In the genomic region with DNA sequence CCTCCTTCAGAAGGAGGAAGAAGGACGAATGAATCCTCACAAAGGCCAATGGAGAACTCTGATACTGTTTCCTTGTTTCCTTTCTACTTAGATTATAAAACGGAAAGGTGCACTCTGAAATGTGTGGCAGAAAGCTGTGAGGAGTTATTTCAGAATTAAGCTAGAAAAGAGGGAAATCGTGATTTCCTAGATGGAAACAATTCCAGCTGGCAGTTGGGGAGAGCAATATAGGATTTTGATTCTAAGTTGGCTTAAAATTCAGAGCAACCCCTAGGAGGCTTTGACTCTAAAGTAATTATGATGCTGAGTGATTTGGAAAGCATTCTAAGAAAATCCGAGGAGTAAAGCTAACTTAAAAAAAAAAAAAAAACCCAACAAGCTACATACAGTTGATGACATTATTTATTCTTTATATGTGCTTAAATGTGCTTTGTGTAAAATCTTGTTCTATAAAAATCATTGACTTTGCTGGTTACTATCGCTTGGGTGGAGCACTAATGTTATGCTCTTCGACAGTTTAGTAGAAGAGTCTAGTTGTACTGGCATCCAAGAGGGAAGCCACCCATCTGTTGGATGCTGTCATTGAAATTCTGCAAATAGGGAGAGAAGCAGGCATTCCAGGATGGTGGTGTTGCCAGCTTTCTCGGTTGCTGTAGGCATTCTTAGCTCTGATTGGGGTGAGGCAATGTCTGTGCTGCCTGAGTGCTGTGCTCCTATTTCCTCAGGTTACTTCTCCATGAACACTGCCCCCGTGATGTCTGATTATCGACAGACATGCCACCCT, we compare ENCODE assay signal across 17 mouse cellular contexts.
A peak's percentile ranks its signal among the peaks of the same experiment; 100 is the strongest.
DNase-seq lines count a peak whose midpoint lies in the region; ATAC-seq and TF ChIP-seq lines count a peak whose summit lies in the region.
"Had no signal": no experiment of that assay in that cellular context is flagged by ENCODE, and none has a peak within 500 bp of the region (broad histone marks: within the 10 kb centered on the region; RNA-seq: fewer than 3 reads in every experiment).

No protein-coding gene starts in this region.

- DNase-seq in cerebellum, postnatal 14 days: peak; percentile 4 to 9
- DNase-seq in cerebellum, postnatal 25 days: no peak
- DNase-seq in midbrain, postnatal 0 days (ENCODE audit: low spot score): peak; percentile 22
- no peak for DNase-seq in midbrain, embryonic 10.5 days (ENCODE audit: low spot score)
- peak; percentile 45 for DNase-seq in layer of hippocampus, adult 9-11 months
- DNase-seq in telencephalon, adult 2 months (ENCODE audit: low read depth, low spot score): peak; percentile 77
- DNase-seq in adrenal gland, adult 18-20 months (ENCODE audit: low spot score in 2 of 2): no peak
- DNase-seq: cerebellum, adult 9-10 months; heart, adult 18-20 months; heart, postnatal 14 days; kidney, adult 9 months; thymus, postnatal 36 days had no signal

- H3K4me3 ChIP-seq in midbrain, postnatal 0 days (ENCODE audit: low read depth, low read length): no peak overlapping the region
- no peak overlapping the region for H3K4me3 ChIP-seq in midbrain, embryonic 10.5 days
- H3K4me3 ChIP-seq in neural tube, embryonic 15.5 days (replicated peaks): no peak overlapping the region
- H3K4me3 ChIP-seq: embryonic facial prominence, embryonic 10.5 days had no signal

- no peaks in the 10 kb centered on the region for H3K4me1 ChIP-seq in midbrain, postnatal 0 days (ENCODE audit: insufficient read depth, low read length)
- H3K4me1 ChIP-seq in midbrain, embryonic 10.5 days: peaks cover 7% of the 10 kb centered on the region; the same call in 1 of the 2 replicates
- H3K4me1 ChIP-seq in neural tube, embryonic 15.5 days: no peaks in the 10 kb centered on the region

- H3K27me3 ChIP-seq in midbrain, postnatal 0 days (ENCODE audit: insufficient read depth, low read length): no peaks in the 10 kb centered on the region
- no peaks in the 10 kb centered on the region for H3K27me3 ChIP-seq in midbrain, embryonic 10.5 days (ENCODE audit: low read depth, poor library complexity, severe bottlenecking)
- H3K27me3 ChIP-seq in neural tube, embryonic 15.5 days (replicated peaks): no peaks in the 10 kb centered on the region
- H3K27me3 ChIP-seq: Patski had no signal

- no peak overlapping the region for H3K9ac ChIP-seq in midbrain, postnatal 0 days (replicated peaks; ENCODE audit: low read length, poor library complexity, severe bottlenecking)
- H3K9ac ChIP-seq in neural tube, embryonic 15.5 days (replicated peaks): no peak overlapping the region

- no peaks in the 10 kb centered on the region for H3K9me3 ChIP-seq in midbrain, postnatal 0 days (ENCODE audit: low read length)
- no peaks in the 10 kb centered on the region for H3K9me3 ChIP-seq in midbrain, embryonic 10.5 days (replicated peaks)
- H3K9me3 ChIP-seq in neural tube, embryonic 15.5 days (replicated peaks): no peaks in the 10 kb centered on the region
- H3K9me3 ChIP-seq: embryonic facial prominence, embryonic 10.5 days had no signal

- H3K27ac ChIP-seq in midbrain, postnatal 0 days (ENCODE audit: low read depth, low read length): no peak overlapping the region
- H3K27ac ChIP-seq in midbrain, embryonic 10.5 days (replicated peaks): no peak overlapping the region
- H3K27ac ChIP-seq in neural tube, embryonic 15.5 days (replicated peaks): no peak overlapping the region
- H3K27ac ChIP-seq: embryonic facial prominence, embryonic 10.5 days; hindbrain, postnatal 0 days had no signal

- no peak for TF ChIP-seq CTCF in midbrain, postnatal 0 days (IDR thresholded peaks at IDR 0.05)

- H3K4me2 ChIP-seq in midbrain, postnatal 0 days (ENCODE audit: low read depth, low read length, poor library complexity, severe bottlenecking): no peak overlapping the region
- no peak overlapping the region for H3K4me2 ChIP-seq in neural tube, embryonic 15.5 days
- H3K4me2 ChIP-seq: liver, embryonic 11.5 days had no signal

- H3K36me3 ChIP-seq in midbrain, postnatal 0 days (ENCODE audit: insufficient read depth, low read length): no peaks in the 10 kb centered on the region
- H3K36me3 ChIP-seq in midbrain, embryonic 10.5 days: no peaks in the 10 kb centered on the region
- H3K36me3 ChIP-seq in neural tube, embryonic 15.5 days: no peaks in the 10 kb centered on the region
- H3K36me3 ChIP-seq: embryonic facial prominence, embryonic 10.5 days had no signal

- no peak for ATAC-seq in midbrain, postnatal 0 days (ENCODE audit: low FRiP score)
- no peak for ATAC-seq in neural tube, embryonic 15.5 days (ENCODE audit: low FRiP score)
- ATAC-seq: hindbrain, postnatal 0 days; Patski had no signal

- 89% methylated on average over 9 of the region's 9 CpGs for whole genome bisulfite sequencing in midbrain, postnatal 0 days
- WGBS in midbrain, embryonic 10.5 days: 90% methylated on average over 9 of the region's 9 CpGs
- 90% methylated on average over 9 of the region's 9 CpGs for whole genome bisulfite sequencing in neural tube, embryonic 15.5 days

Comparison
In these comparisons a context has a peak if more than half of its experiments do, and no peak if none do; other contexts are left out.
1. DNase-seq: peak in cerebellum, postnatal 14 days (2 of 2), midbrain, postnatal 0 days (single experiment), layer of hippocampus, adult 9-11 months (single experiment) and telencephalon, adult 2 months (single experiment); none in cerebellum, postnatal 25 days (0 of 2), midbrain, embryonic 10.5 days (single experiment) and adrenal gland, adult 18-20 months (0 of 2).